Mouse (Mus musculus): ENCODE measurements around the gene Nrde2. TPM values are rescaled to one million over a fixed set of nuclear protein-coding genes. Genes with fewer than 3 reads are reported as not detected.

Nrde2 gene
- total and polyA plus RNA-seq, 3 experiments, result 18.9 to 25.6 (median 23.6) TPM

- in situ Hi-C loops (cut with MboI; ENCODE audit: low pct_ligation_motif_present, low pct_unique_long_range_greater_than_20kb, low sequenced_read_pairs) (loop anchor here (5.0 kb wide), 2 partner anchors 75 to 135 kb away; no protein-coding TSS in a partner anchor), dilution Hi-C loops (cut with MboI; ENCODE audit: extremely low pct_ligation_motif_present, extremely low pct_unique_long_range_greater_than_20kb, low sequenced_read_pairs) (no loop called here)
- Histone ChIP-seq H3K36me3 (replicated peaks in 1 of 2; ENCODE audit: control insufficient read depth in 1 of 2, insufficient read depth in 1 of 2, low read length in 1 of 2) (peaks cover 38 to 46% of the 10 kb centered on the region in 2 experiments), H3K4me1 (ENCODE audit: control insufficient read depth in 1 of 2, insufficient read depth in 2 of 2) (peaks cover 0 to 46% of the 10 kb centered on the region in 2 experiments; a peak in 2 of 4 replicates), H3K4me3 (replicated peaks in 1 of 3; ENCODE audit: low read depth in 2 of 3, low read length in 2 of 3, poor library complexity in 1 of 3) (peak overlapping the region in 2 of 3 experiments; percentile 93 to 97), H3K9ac (ENCODE audit: insufficient read depth, low read depth) (peak overlapping the region; percentile 56), H3K27me3 (replicated peaks) (peaks cover under 1% of the 10 kb centered on the region), H3K9me3 (replicated peaks; ENCODE audit: low read length) (no peaks in the 10 kb centered on the region), H3K27ac (ENCODE audit: insufficient read depth, low read depth) (no peak overlapping the region), H3K79me2 (replicated peaks; ENCODE audit: control insufficient read depth, extremely low read depth, insufficient read depth, poor library complexity, severe bottlenecking) (peaks cover 41% of the 10 kb centered on the region), H3K4me2 (ENCODE audit: insufficient read depth, low read depth, poor library complexity, severe bottlenecking) (peak overlapping the region; percentile 83)
- peak; percentile 98 for TF ChIP-seq SMC3 (IDR thresholded peaks at IDR 0.05; ENCODE audit: low read depth, low read length)
- no peak for TF ChIP-seq CHD2 (IDR thresholded peaks at IDR 0.05; ENCODE audit: low read length)
- peak; percentile 95 to 100 for TF ChIP-seq CTCF (conservative IDR thresholded peaks at IDR 0.05 in 1 of 2, IDR thresholded peaks at IDR 0.05 in 1 of 2; ENCODE audit: low read depth in 2 of 2, low read length in 2 of 2)
- TF ChIP-seq POLR2AphosphoS2 (IDR thresholded peaks at IDR 0.05; ENCODE audit: low read depth, low read length), result 0 out of 2 replicates have a peak, but pooled peaks have one; percentile 27
- TF ChIP-seq RAD21 (IDR thresholded peaks at IDR 0.05; ENCODE audit: low read depth, low read length), result peak; percentile 94
- no peak; the same call in 1 of the 2 replicates for TF ChIP-seq NELFE (IDR thresholded peaks at IDR 0.05; ENCODE audit: low read depth, low read length)
- DNase-seq (ENCODE audit: extremely low read depth), result peak; percentile 97
Measured at GRCm38 (mm10) chr12:100201838-100202237, 42.4 kb upstream of the Nrde2 start.

- Histone ChIP-seq H3K4me1 (ENCODE audit: control insufficient read depth in 1 of 2, insufficient read depth in 2 of 2) (peaks cover 0 to 46% of the 10 kb centered on the region in 2 experiments; a peak in 2 of 4 replicates), H3K4me3 (replicated peaks in 1 of 3; ENCODE audit: low read depth in 2 of 3, low read length in 2 of 3, poor library complexity in 1 of 3) (peak overlapping the region; percentile 93 to 97 (median 94)), H3K27ac (ENCODE audit: insufficient read depth, low read depth) (no peak overlapping the region), H3K27me3 (replicated peaks) (peaks cover 6% of the 10 kb centered on the region), H3K79me2 (replicated peaks; ENCODE audit: control insufficient read depth, extremely low read depth, insufficient read depth, poor library complexity, severe bottlenecking) (peaks cover 41% of the 10 kb centered on the region), H3K9ac (ENCODE audit: insufficient read depth, low read depth) (peak overlapping the region; percentile 78; the same call in 1 of the 2 replicates), H3K9me3 (replicated peaks; ENCODE audit: low read length) (no peaks in the 10 kb centered on the region), H3K4me2 (ENCODE audit: insufficient read depth, low read depth, poor library complexity, severe bottlenecking) (peak overlapping the region; percentile 80), H3K36me3 (replicated peaks in 1 of 2; ENCODE audit: control insufficient read depth in 1 of 2, insufficient read depth in 1 of 2, low read length in 1 of 2) (peaks cover 33 to 41% of the 10 kb centered on the region in 2 experiments)
- dilution Hi-C loops (cut with MboI; ENCODE audit: extremely low pct_ligation_motif_present, extremely low pct_unique_long_range_greater_than_20kb, low sequenced_read_pairs), result no loop called here
- DNase-seq (ENCODE audit: extremely low read depth), result no peak
- TF ChIP-seq IRF4 (IDR thresholded peaks at IDR 0.05; ENCODE audit: low read depth, low read length), result no peak
- no peak for TF ChIP-seq MEF2A (IDR thresholded peaks at IDR 0.05; ENCODE audit: borderline replicate concordance, low read depth, low read length)
- TF ChIP-seq CHD1 (IDR thresholded peaks at IDR 0.05; ENCODE audit: low read depth, low read length), result 0 out of 2 replicates have a peak, but pooled peaks have one; percentile 39
- in situ Hi-C loops (cut with MboI; ENCODE audit: low pct_ligation_motif_present, low pct_unique_long_range_greater_than_20kb, low sequenced_read_pairs), result loop anchor here (5.0 kb wide), 2 partner anchors 76 to 136 kb away; no protein-coding TSS in a partner anchor
Measured at GRCm38 (mm10) chr12:100201363-100201711, 41.9 kb upstream of the Nrde2 start.

GRCm38 (mm10) chr12:100200645-100201362, 41.4 kb upstream of the Nrde2 start:
- no peak for TF ChIP-seq CHD1 (IDR thresholded peaks at IDR 0.05; ENCODE audit: low read depth, low read length)
- TF ChIP-seq ZMIZ1 (IDR thresholded peaks at IDR 0.05; ENCODE audit: low read depth, low read length), result 0 out of 2 replicates have a peak, but pooled peaks have one; percentile 34
- 0 out of 2 replicates have a peak, but pooled peaks have one; percentile 8 for TF ChIP-seq HCFC1 (IDR thresholded peaks at IDR 0.05; ENCODE audit: low read depth, low read length)
- Histone ChIP-seq H3K4me3 (replicated peaks in 1 of 3; ENCODE audit: low read depth in 2 of 3, low read length in 2 of 3, poor library complexity in 1 of 3) (peak overlapping the region; percentile 93 to 97 (median 94)), H3K4me1 (ENCODE audit: control insufficient read depth in 1 of 2, insufficient read depth in 2 of 2) (peaks cover 0 to 43% of the 10 kb centered on the region in 2 experiments; a peak in 2 of 4 replicates), H3K9me3 (replicated peaks; ENCODE audit: low read length) (no peaks in the 10 kb centered on the region), H3K36me3 (replicated peaks in 1 of 2; ENCODE audit: control insufficient read depth in 1 of 2, insufficient read depth in 1 of 2, low read length in 1 of 2) (peaks cover 29 to 36% of the 10 kb centered on the region in 2 experiments), H3K4me2 (ENCODE audit: insufficient read depth, low read depth, poor library complexity, severe bottlenecking) (peak overlapping the region; percentile 80), H3K27me3 (replicated peaks) (peaks cover 6% of the 10 kb centered on the region), H3K9ac (ENCODE audit: insufficient read depth, low read depth) (peak overlapping the region; percentile 78), H3K79me2 (replicated peaks; ENCODE audit: control insufficient read depth, extremely low read depth, insufficient read depth, poor library complexity, severe bottlenecking) (peaks cover 41% of the 10 kb centered on the region), H3K27ac (ENCODE audit: insufficient read depth, low read depth) (peak overlapping the region; percentile 57)
- no peak for DNase-seq (ENCODE audit: extremely low read depth)
- dilution Hi-C loops (cut with MboI; ENCODE audit: extremely low pct_ligation_motif_present, extremely low pct_unique_long_range_greater_than_20kb, low sequenced_read_pairs) (no loop called here), in situ Hi-C loops (cut with MboI; ENCODE audit: low pct_ligation_motif_present, low pct_unique_long_range_greater_than_20kb, low sequenced_read_pairs) (loop anchor here (5.0 kb wide), 2 partner anchors 76 to 136 kb away; no protein-coding TSS in a partner anchor)
